Mouse (Mus musculus) limb, embryonic 11.5 days (tissue): ENCODE results near the gene Il20. TPM values are rescaled to one million over a fixed set of nuclear protein-coding genes. Genes with fewer than 3 reads are reported as not detected.

ENCODE experiments used
- ATAC-seq: fragments of 200-750 bp; cut with Nextera tagmentation; 2 replicates; pipeline ENCODE4 v1.8.0; 2017; ENCODE audit warnings: low read depth; ENCODE audit not compliant: insufficient number of reproducible peaks, low FRiP score, low TSS enrichment
- DNase-seq: peaks from one replicate; pipeline ENCODE4 v3.0.0-alpha.2; 2015; ENCODE audit warnings: low spot score
- H3K27ac ChIP-seq: fragments of 300-500 bp; sonication (generic); replicated peaks from 2 replicates; pipeline ENCODE4 v1.5.1; 2014; ENCODE audit warnings: low read depth, mild to moderate bottlenecking, low read length
- H3K27me3 ChIP-seq: fragments of 300-500 bp; sonication (generic); 2 replicates; pipeline ENCODE4 v1.6.1; 2014; ENCODE audit warnings: mild to moderate bottlenecking, low read length, mixed read lengths; ENCODE audit not compliant: control insufficient read depth, insufficient read depth
- H3K36me3 ChIP-seq: fragments of 300-500 bp; sonication (generic); 2 replicates; pipeline ENCODE4 v1.6.1; 2014; ENCODE audit warnings: mild to moderate bottlenecking, low read length, moderate library complexity, mixed read lengths; ENCODE audit not compliant: control insufficient read depth, insufficient read depth
- H3K4me1 ChIP-seq: fragments of 300-500 bp; sonication (generic); 2 replicates; pipeline ENCODE4 v1.6.1; 2014; ENCODE audit warnings: low read length, mixed read lengths; ENCODE audit not compliant: control insufficient read depth, insufficient read depth
- H3K4me2 ChIP-seq: fragments of 300-500 bp; sonication (generic); 2 replicates; pipeline ENCODE4 v1.6.1; 2014; ENCODE audit warnings: low read depth, mild to moderate bottlenecking, moderate library complexity; ENCODE audit not compliant: severe bottlenecking
- H3K4me3 ChIP-seq: fragments of 300-500 bp; sonication (generic); 2 replicates; pipeline ENCODE4 v1.5.1; 2014; ENCODE audit warnings: low read depth, low read length
- H3K9ac ChIP-seq: fragments of 300-500 bp; sonication (generic); 2 replicates; pipeline ENCODE4 v1.6.1; 2014; ENCODE audit warnings: mild to moderate bottlenecking, low read length
- H3K9me3 ChIP-seq: fragments of 300-500 bp; sonication (generic); 2 replicates; pipeline ENCODE4 v1.6.1; 2016; ENCODE audit warnings: low read length; ENCODE audit not compliant: control insufficient read depth
- WGBS: fragments of 180-500 bp; shearing (Covaris S2); extraction: QIAGEN DNeasy Blood & Tissue Kit; methylation state at CpG from one replicate; pipeline ENCODE4 v1.1.7; 2014; 5-methylcytosine and 5-hydroxymethylcytosine counted together
- polyA plus RNA-seq: library from polyadenylated mRNA; unstranded; fragments of >200 nt; fragmentation: Nextera tagmentation; extraction: Ambion mirVana; gene quantifications from 2 replicates; pipeline ENCODE4 v1.2.1, GENCODE M21; 2014

Gene Il20
- polyA plus RNA-seq, 1 experiment from 2014 or later, result not detected

GRCm38 (mm10) chr1:130918323-130918980 lies 7.2 kb upstream of the Il20 start:
- DNase-seq (no peak), ATAC-seq (no peak)
- Histone ChIP-seq H3K9ac (no peak overlapping the region), H3K4me3 (no peak overlapping the region), H3K27ac (no peak overlapping the region), H3K4me2 (no peak overlapping the region), H3K4me1 (no peaks in the 10 kb centered on the region), H3K27me3 (no peaks in the 10 kb centered on the region), H3K36me3 (no peaks in the 10 kb centered on the region), H3K9me3 (no peaks in the 10 kb centered on the region)
- WGBS, result 16% methylated on average over 1 of the region's 1 CpGs

GRCm38 (mm10) chr1:130902505-130902904 lies 8.7 kb downstream of the Il20 start:
- Histone ChIP-seq H3K36me3 (no peaks in the 10 kb centered on the region), H3K4me1 (no peaks in the 10 kb centered on the region), H3K9ac (no peak overlapping the region), H3K27ac (no peak overlapping the region), H3K4me2 (no peak overlapping the region), H3K4me3 (no peak overlapping the region), H3K9me3 (no peaks in the 10 kb centered on the region), H3K27me3 (no peaks in the 10 kb centered on the region)
- 87% methylated on average over 7 of the region's 7 CpGs for WGBS
- ATAC-seq (no peak), DNase-seq (no peak)

GRCm38 (mm10) chr1:130894468-130894867 lies 16.8 kb downstream of the Il20 start:
- WGBS, result 70% methylated on average over 6 of the region's 6 CpGs
- H3K4me1 ChIP-seq, result no peaks in the 10 kb centered on the region
- no peaks in the 10 kb centered on the region for H3K27me3 ChIP-seq
- H3K4me3 ChIP-seq, result no peak overlapping the region
- no peaks in the 10 kb centered on the region for H3K36me3 ChIP-seq
- H3K9me3 ChIP-seq, result no peaks in the 10 kb centered on the region
- H3K27ac ChIP-seq, result no peak overlapping the region
- no peak overlapping the region for H3K4me2 ChIP-seq
- no peak overlapping the region for H3K9ac ChIP-seq
- DNase-seq (no peak), ATAC-seq (no peak)

- Histone ChIP-seq H3K9ac (no peak overlapping the region), H3K9me3 (no peaks in the 10 kb centered on the region), H3K36me3 (no peaks in the 10 kb centered on the region), H3K27ac (no peak overlapping the region), H3K4me2 (no peak overlapping the region), H3K27me3 (no peaks in the 10 kb centered on the region), H3K4me3 (no peak overlapping the region), H3K4me1 (no peaks in the 10 kb centered on the region)
- 76% methylated on average over 9 of the region's 9 CpGs for WGBS
- no peak for DNase-seq
- no peak for ATAC-seq
Observed at GRCm38 (mm10) chr1:130893329-130894040, 17.8 kb downstream of the Il20 start.

GRCm38 (mm10) chr1:130892446-130892845 lies 18.8 kb downstream of the Il20 start:
- Histone ChIP-seq H3K4me2 (no peak overlapping the region), H3K36me3 (no peaks in the 10 kb centered on the region), H3K9ac (no peak overlapping the region), H3K9me3 (no peaks in the 10 kb centered on the region), H3K27me3 (no peaks in the 10 kb centered on the region), H3K4me3 (no peak overlapping the region), H3K4me1 (no peaks in the 10 kb centered on the region), H3K27ac (no peak overlapping the region)
- no peak for ATAC-seq
- no peak for DNase-seq
- WGBS, result 93% methylated on average over 1 of the region's 1 CpGs

- no peaks in the 10 kb centered on the region for H3K4me1 ChIP-seq
- no peak within 1 kb of the TSS for H3K27ac ChIP-seq
- H3K36me3 ChIP-seq, result no peaks in the 10 kb centered on the region
- no peaks in the 10 kb centered on the region for H3K27me3 ChIP-seq
- H3K4me3 ChIP-seq, result no peak within 1 kb of the TSS
- DNase-seq, result no peak
- no peak within 1 kb of the TSS for H3K9ac ChIP-seq
- H3K9me3 ChIP-seq, result no peaks in the 10 kb centered on the region
- no peak within 1 kb of the TSS for H3K4me2 ChIP-seq
- no peak for ATAC-seq
Observed at GRCm38 (mm10) chr1:130887354-130887753, 23.9 kb downstream of the Il20 start, which contains the start of gene Il24. Gene Il24, minus strand, starts transcription at chr1:130887454.

- Histone ChIP-seq H3K9me3 (no peaks in the 10 kb centered on the region), H3K4me1 (no peaks in the 10 kb centered on the region; the same call in 1 of the 2 replicates), H3K9ac (no peak overlapping the region), H3K36me3 (no peaks in the 10 kb centered on the region), H3K27ac (no peak overlapping the region), H3K27me3 (peaks cover 4% of the 10 kb centered on the region), H3K4me3 (no peak overlapping the region), H3K4me2 (no peak overlapping the region)
- WGBS, result 95% methylated on average over 4 of the region's 4 CpGs
- no peak for DNase-seq
- no peak for ATAC-seq
Observed at GRCm38 (mm10) chr1:130883146-130883545, 28.1 kb downstream of the Il20 start.

- no peak for ATAC-seq
Observed at GRCm38 (mm10) chr1:130879927-130880326, 31.3 kb downstream of the Il20 start.

More at GRCm38 (mm10) chr1:130879927-130880326, 31.3 kb downstream of the Il20 start:
- Histone ChIP-seq H3K9me3 (no peaks in the 10 kb centered on the region), H3K36me3 (no peaks in the 10 kb centered on the region), H3K9ac (no peak overlapping the region), H3K4me3 (no peak overlapping the region), H3K27me3 (peaks cover 11% of the 10 kb centered on the region), H3K4me2 (no peak overlapping the region), H3K27ac (no peak overlapping the region), H3K4me1 (no peaks in the 10 kb centered on the region; the same call in 1 of the 2 replicates)
- WGBS, result 94% methylated on average over 7 of the region's 7 CpGs
- DNase-seq, result no peak
